Mouse (Mus musculus): ENCODE data around the gene Med11.

- no peak for TF ChIP-seq POLR2A (IDR thresholded peaks at IDR 0.05; ENCODE audit: extremely low read depth, insufficient read depth, low read length)
- TF ChIP-seq CTCF (IDR thresholded peaks at IDR 0.05; ENCODE audit: extremely low read depth, insufficient read depth, low read length), result no peak
These were observed 7.2 kb downstream of the Med11 start, which contains the start of gene Zmynd15 for GRCm38 (mm10) chr11:70458688-70459600.
